Mouse (Mus musculus): ENCODE results near the gene Pdzd3.

Gene Pdzd3

GRCm38 (mm10) chr9:44199166-44199565 is 52.1 kb downstream of the Pdzd3 start:
- DNase-seq (ENCODE audit: low spot score) = no peak

All from ovary, postnatal 14 days (tissue).